Mouse (Mus musculus): ENCODE measurements around the gene Hist1h2af.

DNA sequence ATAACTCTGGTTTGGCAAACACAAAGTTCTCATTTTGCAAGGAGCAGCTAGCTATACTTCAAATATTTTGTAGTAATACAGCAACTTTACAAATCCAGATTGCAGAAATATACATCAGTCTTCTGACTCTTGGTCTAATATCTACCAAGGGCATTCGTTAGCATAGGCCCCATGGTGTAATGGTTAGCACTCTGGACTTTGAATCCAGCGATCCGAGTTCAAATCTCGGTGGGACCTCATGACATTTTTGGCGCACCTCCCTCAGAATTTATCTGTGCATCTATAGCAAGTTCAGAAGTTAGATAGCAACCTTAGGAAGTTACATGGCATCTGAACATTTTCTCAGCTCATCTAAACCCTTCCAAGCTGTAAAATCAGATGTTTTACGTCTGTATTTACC lies 14.8 kb upstream of the Hist1h2af start:
- no peak for TF ChIP-seq CTCF (IDR thresholded peaks at IDR 0.05; ENCODE audit: control insufficient read depth, insufficient read depth, insufficient replicate concordance, low read depth, low read length)
- TF ChIP-seq POLR2A (IDR thresholded peaks at IDR 0.05; ENCODE audit: control insufficient read depth, low read depth, low read length) = no peak
